Mouse (Mus musculus): Measurements from ENCODE around the gene Cdh23. TPM values are rescaled to one million over a fixed set of nuclear protein-coding genes. Genes with fewer than 3 reads are reported as not detected.

Gene Cdh23
- polyA plus RNA-seq, 1 experiment from 2014 or later = 2.0 TPM

- Histone ChIP-seq H3K36me3 (ENCODE audit: control insufficient read depth, insufficient read depth, low read length) (no peaks in the 10 kb centered on the region), H3K27ac (ENCODE audit: low read depth, low read length) (no peak overlapping the region), H3K4me1 (ENCODE audit: control insufficient read depth, insufficient read depth, low read length) (no peaks in the 10 kb centered on the region), H3K4me3 (ENCODE audit: low read depth, low read length) (no peak overlapping the region), H3K27me3 (replicated peaks; ENCODE audit: control insufficient read depth, insufficient read depth, low read length) (no peaks in the 10 kb centered on the region), H3K9ac (ENCODE audit: low read length) (no peak overlapping the region), H3K9me3 (replicated peaks; ENCODE audit: control insufficient read depth, low read length) (no peaks in the 10 kb centered on the region), H3K4me2 (ENCODE audit: low read length) (no peak overlapping the region)
- DNase-seq (ENCODE audit: low spot score) = peak; percentile 34
- ATAC-seq = no peak
- 64% methylated on average over 7 of the region's 7 CpGs for WGBS
Measured at GRCm38 (mm10) chr10:60394936-60395335, 301.4 kb downstream of the Cdh23 start.

- WGBS = 84% methylated on average over 9 of the region's 9 CpGs
- H3K4me1 ChIP-seq (ENCODE audit: control insufficient read depth, insufficient read depth, low read length) = no peaks in the 10 kb centered on the region
- H3K9ac ChIP-seq (ENCODE audit: low read length) = no peak overlapping the region
- H3K27ac ChIP-seq (ENCODE audit: low read depth, low read length) = no peak overlapping the region
- no peak overlapping the region for H3K4me3 ChIP-seq (ENCODE audit: low read depth, low read length)
- H3K9me3 ChIP-seq (replicated peaks; ENCODE audit: control insufficient read depth, low read length) = no peaks in the 10 kb centered on the region
- DNase-seq (ENCODE audit: low spot score) (no peak), ATAC-seq (no peak)
- no peaks in the 10 kb centered on the region for H3K36me3 ChIP-seq (ENCODE audit: control insufficient read depth, insufficient read depth, low read length)
- H3K27me3 ChIP-seq (replicated peaks; ENCODE audit: control insufficient read depth, insufficient read depth, low read length) = no peaks in the 10 kb centered on the region
- no peak overlapping the region for H3K4me2 ChIP-seq (ENCODE audit: low read length)
Measured at GRCm38 (mm10) chr10:60391661-60392060, 304.6 kb downstream of the Cdh23 start.

GRCm38 (mm10) chr10:60390904-60391420 lies 305.3 kb downstream of the Cdh23 start:
- no peak for DNase-seq (ENCODE audit: low spot score)
- 64% methylated on average over 5 of the region's 5 CpGs for WGBS

GRCm38 (mm10) chr10:60390177-60390903 lies 305.9 kb downstream of the Cdh23 start:
- 32% methylated on average over 6 of the region's 6 CpGs for WGBS
- Histone ChIP-seq H3K4me3 (ENCODE audit: low read depth, low read length) (no peak overlapping the region), H3K36me3 (ENCODE audit: control insufficient read depth, insufficient read depth, low read length) (no peaks in the 10 kb centered on the region), H3K27me3 (replicated peaks; ENCODE audit: control insufficient read depth, insufficient read depth, low read length) (no peaks in the 10 kb centered on the region), H3K27ac (ENCODE audit: low read depth, low read length) (no peak overlapping the region), H3K4me1 (ENCODE audit: control insufficient read depth, insufficient read depth, low read length) (no peaks in the 10 kb centered on the region), H3K9me3 (replicated peaks; ENCODE audit: control insufficient read depth, low read length) (no peaks in the 10 kb centered on the region), H3K4me2 (ENCODE audit: low read length) (no peak overlapping the region), H3K9ac (ENCODE audit: low read length) (no peak overlapping the region)
- DNase-seq (ENCODE audit: low spot score) (peak; percentile 19), ATAC-seq (no peak)

More at GRCm38 (mm10) chr10:60390904-60391420, 305.3 kb downstream of the Cdh23 start:
- Histone ChIP-seq H3K4me1 (ENCODE audit: control insufficient read depth, insufficient read depth, low read length) (no peaks in the 10 kb centered on the region), H3K4me2 (ENCODE audit: low read length) (no peak overlapping the region), H3K9me3 (replicated peaks; ENCODE audit: control insufficient read depth, low read length) (no peaks in the 10 kb centered on the region), H3K27me3 (replicated peaks; ENCODE audit: control insufficient read depth, insufficient read depth, low read length) (no peaks in the 10 kb centered on the region), H3K4me3 (ENCODE audit: low read depth, low read length) (no peak overlapping the region), H3K27ac (ENCODE audit: low read depth, low read length) (no peak overlapping the region), H3K9ac (ENCODE audit: low read length) (no peak overlapping the region), H3K36me3 (ENCODE audit: control insufficient read depth, insufficient read depth, low read length) (no peaks in the 10 kb centered on the region)
- no peak for ATAC-seq

GRCm38 (mm10) chr10:60389447-60389865 lies 306.8 kb downstream of the Cdh23 start:
- Histone ChIP-seq H3K27ac (ENCODE audit: low read depth, low read length) (no peak overlapping the region), H3K9me3 (replicated peaks; ENCODE audit: control insufficient read depth, low read length) (no peaks in the 10 kb centered on the region), H3K4me1 (ENCODE audit: control insufficient read depth, insufficient read depth, low read length) (no peaks in the 10 kb centered on the region), H3K4me3 (ENCODE audit: low read depth, low read length) (no peak overlapping the region), H3K36me3 (ENCODE audit: control insufficient read depth, insufficient read depth, low read length) (no peaks in the 10 kb centered on the region), H3K27me3 (replicated peaks; ENCODE audit: control insufficient read depth, insufficient read depth, low read length) (no peaks in the 10 kb centered on the region), H3K4me2 (ENCODE audit: low read length) (no peak overlapping the region), H3K9ac (ENCODE audit: low read length) (no peak overlapping the region)
- 59% methylated on average over 9 of the region's 9 CpGs for WGBS
- ATAC-seq = no peak
- DNase-seq (ENCODE audit: low spot score) = no peak

- Histone ChIP-seq H3K9me3 (replicated peaks; ENCODE audit: control insufficient read depth, low read length) (no peaks in the 10 kb centered on the region), H3K4me1 (ENCODE audit: control insufficient read depth, insufficient read depth, low read length) (no peaks in the 10 kb centered on the region), H3K4me3 (ENCODE audit: low read depth, low read length) (no peak overlapping the region), H3K27me3 (replicated peaks; ENCODE audit: control insufficient read depth, insufficient read depth, low read length) (no peaks in the 10 kb centered on the region), H3K36me3 (ENCODE audit: control insufficient read depth, insufficient read depth, low read length) (no peaks in the 10 kb centered on the region), H3K27ac (ENCODE audit: low read depth, low read length) (no peak overlapping the region), H3K4me2 (ENCODE audit: low read length) (no peak overlapping the region), H3K9ac (ENCODE audit: low read length) (no peak overlapping the region)
- DNase-seq (ENCODE audit: low spot score) = no peak
- 78% methylated on average over 2 of the region's 2 CpGs for WGBS
- no peak for ATAC-seq
Measured at GRCm38 (mm10) chr10:60388332-60388731, 308.0 kb downstream of the Cdh23 start.

- no peak for DNase-seq (ENCODE audit: low spot score)
- H3K27me3 ChIP-seq (replicated peaks; ENCODE audit: control insufficient read depth, insufficient read depth, low read length) = no peaks in the 10 kb centered on the region
Measured at GRCm38 (mm10) chr10:60381142-60381925, 315.0 kb downstream of the Cdh23 start.

GRCm38 (mm10) chr10:60380229-60380628 lies 316.1 kb downstream of the Cdh23 start:
- ATAC-seq (no peak), DNase-seq (ENCODE audit: low spot score) (no peak)
- H3K36me3 ChIP-seq (ENCODE audit: control insufficient read depth, insufficient read depth, low read length) = no peaks in the 10 kb centered on the region
- no peaks in the 10 kb centered on the region for H3K27me3 ChIP-seq (replicated peaks; ENCODE audit: control insufficient read depth, insufficient read depth, low read length)
- no peak overlapping the region for H3K4me3 ChIP-seq (ENCODE audit: low read depth, low read length)
- H3K9ac ChIP-seq (ENCODE audit: low read length) = no peak overlapping the region
- no peaks in the 10 kb centered on the region for H3K4me1 ChIP-seq (ENCODE audit: control insufficient read depth, insufficient read depth, low read length)
- no peak overlapping the region for H3K4me2 ChIP-seq (ENCODE audit: low read length)
- no peaks in the 10 kb centered on the region for H3K9me3 ChIP-seq (replicated peaks; ENCODE audit: control insufficient read depth, low read length)
- WGBS = 79% methylated on average over 3 of the region's 3 CpGs
- H3K27ac ChIP-seq (ENCODE audit: low read depth, low read length) = no peak overlapping the region

More at GRCm38 (mm10) chr10:60381142-60381925, 315.0 kb downstream of the Cdh23 start:
- Histone ChIP-seq H3K36me3 (ENCODE audit: control insufficient read depth, insufficient read depth, low read length) (no peaks in the 10 kb centered on the region), H3K9ac (ENCODE audit: low read length) (no peak overlapping the region), H3K9me3 (replicated peaks; ENCODE audit: control insufficient read depth, low read length) (no peaks in the 10 kb centered on the region), H3K4me1 (ENCODE audit: control insufficient read depth, insufficient read depth, low read length) (no peaks in the 10 kb centered on the region), H3K4me2 (ENCODE audit: low read length) (no peak overlapping the region), H3K4me3 (ENCODE audit: low read depth, low read length) (no peak overlapping the region), H3K27ac (ENCODE audit: low read depth, low read length) (no peak overlapping the region)
- no peak for ATAC-seq
- WGBS = 80% methylated on average over 10 of the region's 10 CpGs
